Mouse (Mus musculus) E14TG2a.4 (cell line): ENCODE results near the gene Itpr1.

ENCODE experiments used
- CTCF ChIP-seq: conservative IDR thresholded peaks from 2 replicates; pipeline ENCODE4 v1.5.1; 2014; ENCODE audit warnings: low read length
- NANOG ChIP-seq: IDR thresholded peaks from 2 replicates; pipeline ENCODE4 v1.6.1; 2014; ENCODE audit warnings: borderline replicate concordance, low read length, mixed read lengths

- no peak for TF ChIP-seq CTCF
- no peak for TF ChIP-seq NANOG
Observed at GRCm38 (mm10) chr6:108512994-108513393, 300.1 kb downstream of the Itpr1 start.
